In the genomic region with DNA sequence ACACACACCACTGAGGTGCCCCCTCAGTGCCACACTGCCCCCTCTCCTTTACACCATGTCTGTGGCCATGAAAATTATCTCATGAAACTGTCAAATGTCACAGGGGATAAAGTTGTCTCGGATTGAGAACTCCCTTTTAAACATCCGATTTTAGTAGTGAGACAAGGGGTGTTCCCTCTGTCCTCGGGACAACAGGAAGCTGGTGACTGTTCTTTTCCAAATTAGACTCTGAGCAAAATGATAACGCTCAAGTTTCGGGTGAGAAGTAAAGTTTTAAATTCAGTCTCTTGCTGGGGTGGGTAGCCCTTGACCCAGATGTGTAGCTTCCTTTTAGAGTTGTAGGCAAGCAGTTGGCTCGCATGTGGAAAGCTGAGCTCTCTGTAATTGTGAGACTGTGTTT, we compare ENCODE assay signal across 20 mouse cellular contexts.
DNase-seq lines count a peak whose midpoint lies in the region; ATAC-seq and TF ChIP-seq lines count a peak whose summit lies in the region.
"Had no signal": no experiment of that assay in that cellular context is flagged by ENCODE, and none has a peak within 500 bp of the region (broad histone marks: within the 10 kb centered on the region; RNA-seq: fewer than 3 reads in every experiment).

No protein-coding gene starts in this region.

- no peak for ATAC-seq in intestine, embryonic 15.5 days
- no peak for ATAC-seq in intestine, postnatal 0 days
- peak; percentile 23; the same call in 1 of the 2 replicates for ATAC-seq in lung, postnatal 0 days
- no peak for ATAC-seq in stomach, embryonic 16.5 days (ENCODE audit: insufficient read depth, low FRiP score)
- no peak for ATAC-seq in megakaryocyte, adult 5-6 weeks (ENCODE audit: poor library complexity, severe bottlenecking)
- ATAC-seq: forebrain, embryonic 13.5 days had no signal

- H3K9me3 ChIP-seq in intestine, embryonic 15.5 days, result no peaks in the 10 kb centered on the region
- no peaks in the 10 kb centered on the region for H3K9me3 ChIP-seq in intestine, postnatal 0 days (ENCODE audit: control insufficient read depth)
- no peaks in the 10 kb centered on the region for H3K9me3 ChIP-seq in lung, postnatal 0 days (ENCODE audit: low read length)
- H3K9me3 ChIP-seq in stomach, embryonic 16.5 days (replicated peaks; ENCODE audit: control insufficient read depth, low read length), result no peaks in the 10 kb centered on the region
- H3K9me3 ChIP-seq: embryonic facial prominence, embryonic 10.5 days; forebrain, embryonic 13.5 days; heart, embryonic 15.5 days; limb, embryonic 13.5 days; neural tube, embryonic 12.5 days had no signal

- no peak for TF ChIP-seq POLR2A in lung, adult 2 months (IDR thresholded peaks at IDR 0.05; ENCODE audit: borderline replicate concordance, extremely low read depth, low read depth, low read length)

- TF ChIP-seq CTCF in intestine, postnatal 0 days (IDR thresholded peaks at IDR 0.05; ENCODE audit: low read depth), result no peak
- TF ChIP-seq CTCF in lung, postnatal 0 days (IDR thresholded peaks at IDR 0.05), result no peak
- no peak for TF ChIP-seq CTCF in lung, adult 2 months (IDR thresholded peaks at IDR 0.05; ENCODE audit: insufficient read depth, low read length)

- H3K9ac ChIP-seq in intestine, embryonic 15.5 days, result no peak overlapping the region
- H3K9ac ChIP-seq in intestine, postnatal 0 days (ENCODE audit: low read depth, low read length), result no peak overlapping the region
- H3K9ac ChIP-seq in lung, postnatal 0 days (replicated peaks; ENCODE audit: low read depth), result no peak overlapping the region
- H3K9ac ChIP-seq in stomach, embryonic 16.5 days (ENCODE audit: low read length), result no peak overlapping the region
- H3K9ac ChIP-seq: forebrain, embryonic 13.5 days; heart, embryonic 15.5 days; hindbrain, embryonic 14.5 days; limb, embryonic 13.5 days; liver, embryonic 14.5 days; neural tube, embryonic 12.5 days had no signal

- H3K27ac ChIP-seq in intestine, embryonic 15.5 days, result 0 out of 2 replicates have a peak overlapping the region, but pooled peaks have one; percentile 2
- H3K27ac ChIP-seq in intestine, postnatal 0 days (ENCODE audit: low read depth, low read length), result no peak overlapping the region
- H3K27ac ChIP-seq in lung, postnatal 0 days (ENCODE audit: low read length), result no peak overlapping the region
- peak overlapping the region; percentile 60 for H3K27ac ChIP-seq in stomach, embryonic 16.5 days (ENCODE audit: low read length)
- H3K27ac ChIP-seq: embryonic facial prominence, embryonic 10.5 days; forebrain, embryonic 13.5 days; heart, embryonic 15.5 days; hindbrain, embryonic 14.5 days; limb, embryonic 13.5 days; liver, embryonic 14.5 days; neural tube, embryonic 12.5 days had no signal

- 28% methylated on average over 6 of the region's 6 CpGs for WGBS in intestine, embryonic 15.5 days
- WGBS in intestine, postnatal 0 days, result 47% methylated on average over 6 of the region's 6 CpGs
- WGBS in lung, postnatal 0 days, result 29% methylated on average over 6 of the region's 6 CpGs
- 34% methylated on average over 6 of the region's 6 CpGs for WGBS in lung, adult 2 months
- WGBS in stomach, embryonic 16.5 days, result 37% methylated on average over 6 of the region's 6 CpGs

- peaks cover 8% of the 10 kb centered on the region; the same call in 1 of the 2 replicates for H3K4me1 ChIP-seq in intestine, embryonic 15.5 days (replicated peaks)
- H3K4me1 ChIP-seq in intestine, postnatal 0 days (replicated peaks; ENCODE audit: control insufficient read depth, insufficient read depth, low read length), result peaks cover 7% of the 10 kb centered on the region; the same call in 1 of the 2 replicates
- H3K4me1 ChIP-seq in lung, postnatal 0 days (ENCODE audit: insufficient read depth, low read depth, low read length), result no peaks in the 10 kb centered on the region
- no peaks in the 10 kb centered on the region for H3K4me1 ChIP-seq in lung, adult 2 months (ENCODE audit: control insufficient read depth, insufficient read depth, low read length)
- peaks cover 6% of the 10 kb centered on the region; the same call in 1 of the 2 replicates for H3K4me1 ChIP-seq in stomach, embryonic 16.5 days (ENCODE audit: control insufficient read depth, insufficient read depth, low read length)
- H3K4me1 ChIP-seq: forebrain, embryonic 13.5 days; neural tube, embryonic 12.5 days had no signal

- no peak overlapping the region for H3K4me3 ChIP-seq in intestine, embryonic 15.5 days (replicated peaks)
- H3K4me3 ChIP-seq in intestine, postnatal 0 days (ENCODE audit: low read depth, low read length), result no peak overlapping the region
- no peak overlapping the region for H3K4me3 ChIP-seq in lung, postnatal 0 days (ENCODE audit: low read depth, low read length)
- H3K4me3 ChIP-seq in lung, adult 2 months (replicated peaks; ENCODE audit: extremely low read depth, low read depth, low read length), result no peak overlapping the region
- H3K4me3 ChIP-seq in stomach, embryonic 16.5 days (replicated peaks; ENCODE audit: low read length), result no peak overlapping the region
- H3K4me3 ChIP-seq: embryonic facial prominence, embryonic 10.5 days; forebrain, embryonic 13.5 days; heart, embryonic 15.5 days; limb, embryonic 13.5 days; neural tube, embryonic 12.5 days had no signal

- H3K36me3 ChIP-seq in intestine, embryonic 15.5 days, result no peaks in the 10 kb centered on the region
- no peaks in the 10 kb centered on the region for H3K36me3 ChIP-seq in intestine, postnatal 0 days (ENCODE audit: control insufficient read depth, insufficient read depth)
- no peaks in the 10 kb centered on the region for H3K36me3 ChIP-seq in lung, postnatal 0 days (ENCODE audit: insufficient read depth, low read length)
- no peaks in the 10 kb centered on the region for H3K36me3 ChIP-seq in stomach, embryonic 16.5 days (ENCODE audit: control insufficient read depth, insufficient read depth, low read length)
- H3K36me3 ChIP-seq: embryonic facial prominence, embryonic 10.5 days; heart, embryonic 15.5 days; limb, embryonic 13.5 days; neural tube, embryonic 12.5 days had no signal

- DNase-seq in adrenal gland, adult 2 months, result peak; percentile 8
- DNase-seq in adrenal gland, adult 18-20 months (ENCODE audit: low spot score in 2 of 2), result no peak
- DNase-seq in lung, postnatal 0 days (ENCODE audit: low spot score), result peak; percentile 31
- no peak for DNase-seq in lung, adult 2 months
- DNase-seq: adrenal gland, postnatal 25 days; cerebellum, adult 2 months; gastrocnemius, postnatal 36 days; spleen, adult 18-20 months; thymus, postnatal 25 days had no signal

- no peak overlapping the region for H3K4me2 ChIP-seq in intestine, embryonic 15.5 days (replicated peaks)
- H3K4me2 ChIP-seq in intestine, postnatal 0 days (replicated peaks; ENCODE audit: low read depth), result no peak overlapping the region
- no peak overlapping the region for H3K4me2 ChIP-seq in lung, postnatal 0 days (replicated peaks; ENCODE audit: low read depth, low read length)
- H3K4me2 ChIP-seq in stomach, embryonic 16.5 days (ENCODE audit: low read depth, low read length), result no peak overlapping the region
- H3K4me2 ChIP-seq: forebrain, embryonic 13.5 days; heart, embryonic 15.5 days; hindbrain, embryonic 14.5 days; limb, embryonic 13.5 days; neural tube, embryonic 12.5 days had no signal

- no peak for TF ChIP-seq EP300 in lung, postnatal 0 days (IDR thresholded peaks at IDR 0.05)

- H3K27me3 ChIP-seq in intestine, embryonic 15.5 days (replicated peaks), result no peaks in the 10 kb centered on the region
- H3K27me3 ChIP-seq in intestine, postnatal 0 days (replicated peaks; ENCODE audit: control insufficient read depth, insufficient read depth, low read length), result no peaks in the 10 kb centered on the region
- H3K27me3 ChIP-seq in lung, postnatal 0 days (replicated peaks; ENCODE audit: insufficient read depth, low read length), result no peaks in the 10 kb centered on the region
- H3K27me3 ChIP-seq in stomach, embryonic 16.5 days (ENCODE audit: control insufficient read depth, insufficient read depth, low read length), result no peaks in the 10 kb centered on the region
- H3K27me3 ChIP-seq: forebrain, embryonic 13.5 days; heart, embryonic 15.5 days; limb, embryonic 13.5 days; neural tube, embryonic 12.5 days had no signal

Comparison
In these comparisons a context has a peak if more than half of its experiments do, and no peak if none do; other contexts are left out.
1. DNase-seq: peak in adrenal gland, adult 2 months (single experiment) and lung, postnatal 0 days (single experiment); none in adrenal gland, adult 18-20 months (0 of 2) and lung, adult 2 months (single experiment).
2. H3K27ac ChIP-seq: peak in intestine, embryonic 15.5 days (single experiment) and stomach, embryonic 16.5 days (single experiment); none in intestine, postnatal 0 days (single experiment) and lung, postnatal 0 days (single experiment).